Mouse (Mus musculus): ENCODE measurements at regions not wholly inside any gene's neighbourhood (a gene's known extent, or its start where the extent isn't known, plus 50 kb on each side); places are given as distances from the start of the nearest gene placed in this dataset.

GRCm38 (mm10) chr9:50440689-50441088, 53.6 kb upstream of the Plet1 start:
- 42% methylated on average over 2 of the region's 2 CpGs for WGBS
- peaks cover 16% of the 10 kb centered on the region; the same call in 1 of the 2 replicates for H3K4me1 ChIP-seq (ENCODE audit: control insufficient read depth, insufficient read depth, low read length)
- H3K4me3 ChIP-seq (ENCODE audit: insufficient read depth, low read depth, low read length): no peak overlapping the region
- 0 out of 2 replicates have a peak overlapping the region, but pooled peaks have one; percentile 5 for H3K27ac ChIP-seq (ENCODE audit: insufficient read depth, low read depth, low read length)
- TF ChIP-seq CTCF (IDR thresholded peaks at IDR 0.05; ENCODE audit: insufficient read depth, low read depth, low read length) (no peak), POLR2A (IDR thresholded peaks at IDR 0.05; ENCODE audit: insufficient read depth, low read depth, low read length) (no peak)

- H3K4me1 ChIP-seq (ENCODE audit: control insufficient read depth, insufficient read depth, low read length): peaks cover 13% of the 10 kb centered on the region; the same call in 1 of the 2 replicates
- no peak overlapping the region for H3K4me3 ChIP-seq (ENCODE audit: insufficient read depth, low read depth, low read length)
- TF ChIP-seq POLR2A (IDR thresholded peaks at IDR 0.05; ENCODE audit: insufficient read depth, low read depth, low read length) (no peak), CTCF (IDR thresholded peaks at IDR 0.05; ENCODE audit: insufficient read depth, low read depth, low read length) (no peak)
- 57% methylated on average over 23 of the region's 23 CpGs for WGBS
- H3K27ac ChIP-seq (ENCODE audit: insufficient read depth, low read depth, low read length): no peak overlapping the region
Measured at GRCm38 (mm10) chr9:50443708-50444463, 50.4 kb upstream of the Plet1 start.
